25 mouse cellular contexts compared by ENCODE assay signal in genomic region chr5:25035391-25035790, GRCm38 (mm10).
A peak's percentile ranks its signal among the peaks of the same experiment; 100 is the strongest.
DNase-seq lines count a peak whose midpoint lies in the region; ATAC-seq and TF ChIP-seq lines count a peak whose summit lies in the region.
"Had no signal": no experiment of that assay in that cellular context is flagged by ENCODE, and none has a peak within 500 bp of the region (broad histone marks: within the 10 kb centered on the region; RNA-seq: fewer than 3 reads in every experiment).

No protein-coding gene starts in this region.

- peaks cover 7% of the 10 kb centered on the region for H3K4me1 ChIP-seq in liver, adult 2 months (ENCODE audit: control insufficient read depth, insufficient read depth, low read length)
- H3K4me1 ChIP-seq in liver, embryonic 12.5 days = peaks cover 21% of the 10 kb centered on the region
- H3K4me1 ChIP-seq in intestine, postnatal 0 days (replicated peaks; ENCODE audit: control insufficient read depth, insufficient read depth, low read length) = no peaks in the 10 kb centered on the region
- no peaks in the 10 kb centered on the region for H3K4me1 ChIP-seq in forebrain, embryonic 12.5 days
- H3K4me1 ChIP-seq: embryonic facial prominence, embryonic 10.5 days; embryonic facial prominence, embryonic 13.5 days; forebrain, embryonic 13.5 days; hindbrain, embryonic 12.5 days; hindbrain, embryonic 15.5 days had no signal

- no peaks in the 10 kb centered on the region for H3K27me3 ChIP-seq in liver, adult 2 months (ENCODE audit: control insufficient read depth, insufficient read depth, low read length)
- H3K27me3 ChIP-seq in liver, embryonic 12.5 days (replicated peaks) = no peaks in the 10 kb centered on the region
- H3K27me3 ChIP-seq in intestine, postnatal 0 days (replicated peaks; ENCODE audit: control insufficient read depth, insufficient read depth, low read length) = no peaks in the 10 kb centered on the region
- H3K27me3 ChIP-seq in forebrain, embryonic 12.5 days = no peaks in the 10 kb centered on the region
- H3K27me3 ChIP-seq: embryonic facial prominence, embryonic 13.5 days; forebrain, embryonic 13.5 days; hindbrain, embryonic 12.5 days; hindbrain, embryonic 15.5 days had no signal

- 53% methylated on average over 3 of the region's 3 CpGs for WGBS in liver, adult 2 months
- 66% methylated on average over 3 of the region's 3 CpGs for WGBS in liver, embryonic 12.5 days (ENCODE audit: insufficient replicate concordance)
- WGBS in intestine, postnatal 0 days = 46% methylated on average over 3 of the region's 3 CpGs
- 80% methylated on average over 3 of the region's 3 CpGs for WGBS in forebrain, embryonic 12.5 days

- no peak for TF ChIP-seq POLR2A in liver, adult 2 months (IDR thresholded peaks at IDR 0.05; ENCODE audit: extremely low read depth, insufficient read depth, low read length)

- peak; percentile 59 for DNase-seq in kidney, adult 9 months
- no peak for DNase-seq in kidney, adult 18-20 months
- peak; percentile 46 for DNase-seq in liver, adult 2 months (ENCODE audit: extremely low read depth, low read depth, low spot score)
- no peak for DNase-seq in gastrocnemius, postnatal 10 days
- DNase-seq: adrenal gland, adult 8-10 months; adrenal gland, postnatal 25 days; cerebellum, adult 11-12 months; cerebellum, adult 8-10 months; cerebellum, postnatal 10 days; cerebellum, postnatal 36 days; embryo, embryonic 11 days; gastrocnemius, postnatal 14 days; heart, adult 11 months had no signal

- ATAC-seq in liver, embryonic 12.5 days = no peak
- peak; percentile 47; the same call in 1 of the 2 replicates for ATAC-seq in intestine, postnatal 0 days
- ATAC-seq in forebrain, embryonic 12.5 days (ENCODE audit: low FRiP score) = no peak
- ATAC-seq: activated CD4-positive, CD25-positive, alpha-beta regulatory T cell, adult 4 months; forebrain, embryonic 13.5 days; forebrain, embryonic 16.5 days had no signal

- H3K9me3 ChIP-seq in liver, embryonic 12.5 days (replicated peaks) = no peaks in the 10 kb centered on the region
- H3K9me3 ChIP-seq in intestine, postnatal 0 days (ENCODE audit: control insufficient read depth) = no peaks in the 10 kb centered on the region
- peaks cover 5% of the 10 kb centered on the region; the same call in 1 of the 2 replicates for H3K9me3 ChIP-seq in forebrain, embryonic 12.5 days
- H3K9me3 ChIP-seq: embryonic facial prominence, embryonic 10.5 days; embryonic facial prominence, embryonic 13.5 days; hindbrain, embryonic 12.5 days; hindbrain, embryonic 15.5 days had no signal

- no peak overlapping the region for H3K4me2 ChIP-seq in liver, embryonic 12.5 days
- H3K4me2 ChIP-seq in intestine, postnatal 0 days (replicated peaks; ENCODE audit: low read depth) = 0 out of 2 replicates have a peak overlapping the region, but pooled peaks have one; percentile 13
- no peak overlapping the region for H3K4me2 ChIP-seq in forebrain, embryonic 12.5 days
- H3K4me2 ChIP-seq: embryonic facial prominence, embryonic 13.5 days; forebrain, embryonic 13.5 days; heart, embryonic 11.5 days; hindbrain, embryonic 12.5 days; hindbrain, embryonic 15.5 days had no signal

- no peak overlapping the region for H3K27ac ChIP-seq in liver, adult 2 months (replicated peaks; ENCODE audit: insufficient read depth, low read depth, low read length)
- no peak overlapping the region for H3K27ac ChIP-seq in liver, embryonic 12.5 days
- 0 out of 2 replicates have a peak overlapping the region, but pooled peaks have one; percentile 36 for H3K27ac ChIP-seq in intestine, postnatal 0 days (ENCODE audit: low read depth, low read length)
- H3K27ac ChIP-seq in forebrain, embryonic 12.5 days = no peak overlapping the region
- H3K27ac ChIP-seq: embryonic facial prominence, embryonic 10.5 days; embryonic facial prominence, embryonic 13.5 days; forebrain, embryonic 13.5 days; hindbrain, embryonic 12.5 days; hindbrain, embryonic 15.5 days had no signal

- H3K9ac ChIP-seq in liver, adult 2 months (ENCODE audit: low read depth, low read length) = no peak overlapping the region
- H3K9ac ChIP-seq in liver, embryonic 12.5 days = no peak overlapping the region
- no peak overlapping the region for H3K9ac ChIP-seq in intestine, postnatal 0 days (ENCODE audit: low read depth, low read length)
- H3K9ac ChIP-seq in forebrain, embryonic 12.5 days = no peak overlapping the region
- H3K9ac ChIP-seq: embryonic facial prominence, embryonic 13.5 days; forebrain, embryonic 13.5 days; hindbrain, embryonic 12.5 days; hindbrain, embryonic 15.5 days had no signal

- H3K4me3 ChIP-seq in liver, adult 2 months (ENCODE audit: insufficient read depth, low read depth, low read length) = no peak overlapping the region
- H3K4me3 ChIP-seq in liver, embryonic 12.5 days = no peak overlapping the region
- no peak overlapping the region for H3K4me3 ChIP-seq in intestine, postnatal 0 days (ENCODE audit: low read depth, low read length)
- no peak overlapping the region for H3K4me3 ChIP-seq in forebrain, embryonic 12.5 days (replicated peaks)
- H3K4me3 ChIP-seq: embryonic facial prominence, embryonic 10.5 days; embryonic facial prominence, embryonic 13.5 days; erythroblast, embryonic 14.5 days; forebrain, embryonic 13.5 days; hindbrain, embryonic 12.5 days; hindbrain, embryonic 15.5 days had no signal

- H3K79me2 ChIP-seq in liver, adult 2 months (ENCODE audit: control insufficient read depth, insufficient read depth, low read length) = peaks cover 41% of the 10 kb centered on the region

- no peak for TF ChIP-seq CTCF in liver, adult 2 months (IDR thresholded peaks at IDR 0.05; ENCODE audit: low read depth, low read length)
- TF ChIP-seq CTCF in intestine, postnatal 0 days (IDR thresholded peaks at IDR 0.05; ENCODE audit: low read depth) = no peak

- H3K36me3 ChIP-seq in liver, adult 2 months (ENCODE audit: control insufficient read depth, insufficient read depth, low read length) = no peaks in the 10 kb centered on the region
- H3K36me3 ChIP-seq in liver, embryonic 12.5 days = no peaks in the 10 kb centered on the region
- no peaks in the 10 kb centered on the region for H3K36me3 ChIP-seq in intestine, postnatal 0 days (ENCODE audit: control insufficient read depth, insufficient read depth)
- no peaks in the 10 kb centered on the region for H3K36me3 ChIP-seq in forebrain, embryonic 12.5 days (replicated peaks)
- H3K36me3 ChIP-seq: embryonic facial prominence, embryonic 10.5 days; embryonic facial prominence, embryonic 13.5 days; hindbrain, embryonic 12.5 days; hindbrain, embryonic 15.5 days had no signal

Comparison
In these comparisons a context has a peak if more than half of its experiments do, and no peak if none do; other contexts are left out.
1. DNase-seq: peak in kidney, adult 9 months (single experiment) and liver, adult 2 months (single experiment); none in kidney, adult 18-20 months (single experiment) and gastrocnemius, postnatal 10 days (single experiment).